Mouse (Mus musculus) liver, embryonic 11.5 days (tissue): ENCODE data around the gene Patj. TPM values are rescaled to one million over a fixed set of nuclear protein-coding genes. Genes with fewer than 3 reads are reported as not detected.

Experiments used
- ATAC-seq: fragments of 200-750 bp; cut with Nextera tagmentation; replicated peaks from 2 replicates; pipeline ENCODE4 v1.8.0; 2017; ENCODE audit warnings: moderate number of reproducible peaks, mild to moderate bottlenecking, moderate TSS enrichment, moderate library complexity; ENCODE audit not compliant: low FRiP score
- DNase-seq: peaks from one replicate; pipeline ENCODE4 v3.0.0-alpha.2; 2017; ENCODE audit warnings: low spot score
- H3K27ac ChIP-seq: fragments of 300-500 bp; sonication (generic); 2 replicates; pipeline ENCODE4 v1.5.1; 2014; ENCODE audit warnings: mild to moderate bottlenecking, low read depth, low read length, control low read depth
- H3K27me3 ChIP-seq: fragments of 300-500 bp; sonication (generic); replicated peaks from 2 replicates; pipeline ENCODE4 v1.6.1; 2014; ENCODE audit warnings: low read length, mixed read lengths; ENCODE audit not compliant: control insufficient read depth, insufficient read depth
- H3K36me3 ChIP-seq: fragments of 300-500 bp; sonication (generic); 2 replicates; pipeline ENCODE4 v1.6.1; 2014; ENCODE audit warnings: mild to moderate bottlenecking, low read length, moderate library complexity, mixed read lengths; ENCODE audit not compliant: control insufficient read depth, insufficient read depth
- H3K4me1 ChIP-seq: fragments of 300-500 bp; sonication (generic); replicated peaks from 2 replicates; pipeline ENCODE4 v1.6.1; 2014; ENCODE audit warnings: low read length, mixed read lengths; ENCODE audit not compliant: control insufficient read depth, insufficient read depth
- H3K4me2 ChIP-seq: fragments of 300-500 bp; sonication (generic); 2 replicates; pipeline ENCODE4 v1.6.1; 2014; ENCODE audit warnings: mild to moderate bottlenecking, control low read depth, moderate library complexity
- H3K4me3 ChIP-seq: fragments of 300-500 bp; sonication (generic); 2 replicates; pipeline ENCODE4 v1.5.1; 2014; ENCODE audit warnings: low read depth, low read length, control low read depth
- H3K9ac ChIP-seq: fragments of 300-500 bp; sonication (generic); 2 replicates; pipeline ENCODE4 v1.6.1; 2014; ENCODE audit warnings: low read depth, low read length, control low read depth
- H3K9me3 ChIP-seq: fragments of 300-500 bp; sonication (generic); 2 replicates; pipeline ENCODE4 v1.6.1; 2016; ENCODE audit warnings: low read length, inconsistent platforms, mixed read lengths; ENCODE audit not compliant: control insufficient read depth
- WGBS: fragments of 180-500 bp; shearing (Covaris S2); extraction: QIAGEN DNeasy Blood & Tissue Kit; methylation state at CpG from one replicate; pipeline ENCODE4 v1.1.7; 2014; 5-methylcytosine and 5-hydroxymethylcytosine counted together
- polyA plus RNA-seq: library from polyadenylated mRNA; unstranded; fragments of >200 nt; fragmentation: Nextera tagmentation; extraction: Ambion mirVana; gene quantifications from 2 replicates; pipeline ENCODE4 v1.2.1, GENCODE M21; 2014

The Patj gene
- polyA plus RNA-seq, 1 experiment from 2014 or later, result 4.9 TPM

GRCm38 (mm10) chr4:98478005-98478404, 82.4 kb downstream of the Patj start:
- ATAC-seq (no peak), DNase-seq (no peak)
- H3K4me2 ChIP-seq, result no peak overlapping the region
- H3K9ac ChIP-seq, result no peak overlapping the region
- no peaks in the 10 kb centered on the region for H3K9me3 ChIP-seq
- 67% methylated on average over 3 of the region's 3 CpGs for WGBS
- H3K27ac ChIP-seq, result no peak overlapping the region
- H3K4me3 ChIP-seq, result no peak overlapping the region
- no peaks in the 10 kb centered on the region for H3K27me3 ChIP-seq
- H3K4me1 ChIP-seq, result no peaks in the 10 kb centered on the region
- H3K36me3 ChIP-seq, result no peaks in the 10 kb centered on the region

- 44% methylated on average over 3 of the region's 3 CpGs for WGBS
- ATAC-seq (peak; percentile 88), DNase-seq (no peak)
- Histone ChIP-seq H3K4me2 (no peak overlapping the region), H3K27ac (no peak overlapping the region), H3K4me3 (no peak overlapping the region), H3K9ac (no peak overlapping the region), H3K36me3 (no peaks in the 10 kb centered on the region), H3K27me3 (no peaks in the 10 kb centered on the region), H3K4me1 (no peaks in the 10 kb centered on the region), H3K9me3 (no peaks in the 10 kb centered on the region)
Measured at GRCm38 (mm10) chr4:98486475-98486874, 90.9 kb downstream of the Patj start.

- DNase-seq, result no peak
- WGBS, result 74% methylated on average over 4 of the region's 4 CpGs
- ATAC-seq, result peak; percentile 60; the same call in 1 of the 2 replicates
- H3K4me1 ChIP-seq, result no peaks in the 10 kb centered on the region
- no peak overlapping the region for H3K4me2 ChIP-seq
- H3K9me3 ChIP-seq, result no peaks in the 10 kb centered on the region
- no peak overlapping the region for H3K9ac ChIP-seq
- H3K4me3 ChIP-seq, result no peak overlapping the region
- no peaks in the 10 kb centered on the region for H3K36me3 ChIP-seq
- no peak overlapping the region for H3K27ac ChIP-seq
- H3K27me3 ChIP-seq, result no peaks in the 10 kb centered on the region
Measured at GRCm38 (mm10) chr4:98486901-98487300, 91.3 kb downstream of the Patj start.

DNA sequence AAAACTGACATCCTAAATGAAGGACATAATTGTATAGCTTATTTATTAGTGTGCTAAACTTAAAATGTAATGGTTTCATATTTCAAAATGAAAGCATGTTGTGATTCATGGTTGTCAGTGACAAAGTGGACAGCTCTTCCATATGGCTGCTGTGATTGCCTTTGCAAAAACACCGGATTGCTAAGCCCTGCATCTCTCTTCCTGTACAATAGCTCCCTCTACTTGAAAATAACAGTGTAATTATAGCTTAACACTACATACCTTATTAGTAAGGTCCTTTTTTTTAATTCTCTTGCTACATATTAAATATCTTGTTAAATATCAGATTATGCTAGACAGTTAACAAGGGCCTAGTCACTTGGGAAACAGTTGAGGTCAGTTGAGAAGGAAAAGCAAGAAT, 93.8 kb downstream of the Patj start:
- Histone ChIP-seq H3K4me3 (no peak overlapping the region), H3K9ac (no peak overlapping the region), H3K27ac (no peak overlapping the region), H3K27me3 (no peaks in the 10 kb centered on the region), H3K4me2 (no peak overlapping the region), H3K4me1 (no peaks in the 10 kb centered on the region), H3K36me3 (no peaks in the 10 kb centered on the region), H3K9me3 (no peaks in the 10 kb centered on the region)
- 55% methylated on average over 1 of the region's 1 CpGs for WGBS
- DNase-seq, result no peak
- ATAC-seq, result no peak

GRCm38 (mm10) chr4:98498341-98498740, 102.8 kb downstream of the Patj start:
- Histone ChIP-seq H3K27me3 (no peaks in the 10 kb centered on the region), H3K4me3 (no peak overlapping the region), H3K9ac (no peak overlapping the region), H3K9me3 (no peaks in the 10 kb centered on the region), H3K4me1 (no peaks in the 10 kb centered on the region), H3K4me2 (no peak overlapping the region), H3K27ac (no peak overlapping the region), H3K36me3 (no peaks in the 10 kb centered on the region)
- DNase-seq, result no peak
- 85% methylated on average over 4 of the region's 4 CpGs for WGBS
- no peak for ATAC-seq

DNA sequence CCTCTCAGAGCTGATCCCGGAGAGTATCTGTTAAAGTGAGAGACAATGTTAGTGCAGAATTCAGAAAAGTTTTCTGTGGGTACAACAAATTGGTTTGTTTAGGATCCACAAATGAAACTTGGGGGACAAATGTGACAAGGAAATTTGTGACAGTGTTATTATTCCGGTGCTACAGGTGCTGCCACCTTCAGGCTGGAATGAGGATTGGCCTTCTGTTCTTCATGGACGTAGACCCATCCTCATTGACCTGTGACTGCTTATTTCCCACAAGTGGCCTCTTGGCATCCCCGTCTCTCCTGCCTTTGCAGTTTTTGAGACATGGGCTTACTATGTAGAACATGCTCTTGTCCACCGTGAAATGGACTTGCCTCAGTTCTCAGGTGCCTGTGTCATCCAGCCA, 104.6 kb downstream of the Patj start:
- H3K4me3 ChIP-seq, result no peak overlapping the region
- H3K27me3 ChIP-seq, result no peaks in the 10 kb centered on the region
- H3K9me3 ChIP-seq, result no peaks in the 10 kb centered on the region
- H3K4me1 ChIP-seq, result no peaks in the 10 kb centered on the region
- H3K9ac ChIP-seq, result no peak overlapping the region
- no peaks in the 10 kb centered on the region for H3K36me3 ChIP-seq
- ATAC-seq (no peak), DNase-seq (no peak)
- 77% methylated on average over 5 of the region's 5 CpGs for WGBS
- H3K4me2 ChIP-seq, result no peak overlapping the region
- H3K27ac ChIP-seq, result no peak overlapping the region

DNA sequence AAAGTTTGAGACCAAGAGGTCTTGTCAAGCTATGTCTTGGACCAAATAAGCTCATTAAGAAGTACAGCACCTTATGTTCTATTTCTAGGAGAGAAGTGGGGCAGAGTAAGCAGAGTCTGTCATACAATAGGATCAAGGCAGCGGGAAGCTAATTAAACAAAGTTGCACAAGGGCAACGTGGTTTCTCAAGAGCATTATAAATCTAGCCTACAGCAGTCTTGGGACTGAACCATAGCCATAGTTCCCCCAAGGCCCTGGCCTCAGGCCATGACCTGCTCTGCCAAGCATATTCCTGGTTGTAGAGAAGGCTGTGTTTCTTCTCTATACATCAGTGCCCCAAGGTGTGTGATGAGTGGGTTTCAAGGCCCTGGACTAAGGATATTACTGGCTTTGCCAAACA, 105.3 kb downstream of the Patj start:
- WGBS, result 74% methylated on average over 2 of the region's 2 CpGs
- Histone ChIP-seq H3K4me3 (no peak overlapping the region), H3K9me3 (no peaks in the 10 kb centered on the region), H3K27ac (no peak overlapping the region), H3K4me1 (no peaks in the 10 kb centered on the region), H3K4me2 (no peak overlapping the region), H3K9ac (no peak overlapping the region), H3K27me3 (no peaks in the 10 kb centered on the region), H3K36me3 (no peaks in the 10 kb centered on the region)
- no peak for DNase-seq
- ATAC-seq, result no peak

GRCm38 (mm10) chr4:98504743-98505142, 109.2 kb downstream of the Patj start:
- 70% methylated on average over 3 of the region's 3 CpGs for WGBS
- H3K4me2 ChIP-seq, result no peak overlapping the region
- ATAC-seq (no peak), DNase-seq (no peak)
- no peak overlapping the region for H3K9ac ChIP-seq
- no peak overlapping the region for H3K4me3 ChIP-seq
- no peaks in the 10 kb centered on the region for H3K4me1 ChIP-seq
- H3K27me3 ChIP-seq, result no peaks in the 10 kb centered on the region
- H3K9me3 ChIP-seq, result no peaks in the 10 kb centered on the region
- no peaks in the 10 kb centered on the region for H3K36me3 ChIP-seq
- H3K27ac ChIP-seq, result no peak overlapping the region

- no peaks in the 10 kb centered on the region for H3K36me3 ChIP-seq
- H3K9me3 ChIP-seq, result no peaks in the 10 kb centered on the region
- H3K4me2 ChIP-seq, result no peak overlapping the region
- H3K4me1 ChIP-seq, result no peaks in the 10 kb centered on the region
- no peak overlapping the region for H3K27ac ChIP-seq
- 78% methylated on average over 11 of the region's 11 CpGs for WGBS
- ATAC-seq, result no peak
- no peak overlapping the region for H3K4me3 ChIP-seq
- no peaks in the 10 kb centered on the region for H3K27me3 ChIP-seq
- no peak for DNase-seq
- H3K9ac ChIP-seq, result no peak overlapping the region
Measured at GRCm38 (mm10) chr4:98508471-98509271, 113.1 kb downstream of the Patj start.
